Mouse (Mus musculus) heart, postnatal 4 days (tissue): ENCODE results near the gene Rabgap1l. TPM values are rescaled to one million over a fixed set of nuclear protein-coding genes. Genes with fewer than 3 reads are reported as not detected.

Source experiments
- DNase-seq: peaks from one replicate; pipeline ENCODE4 v3.0.0; 2021
- total RNA-seq, 2 experiments: library from RNA; stranded (reverse); gene quantifications; 2 replicates each; pipeline ENCODE4 v1.2.3; 2021

Gene Rabgap1l
- total RNA-seq, 2 experiments from 2014 or later = 120 to 126 TPM

- no peak for DNase-seq
These were observed 198.9 kb downstream of the Rabgap1l start for GRCm38 (mm10) chr1:160594066-160594465.

GRCm38 (mm10) chr1:160588911-160589590 is 204.0 kb downstream of the Rabgap1l start:
- no peak for DNase-seq

GRCm38 (mm10) chr1:160579309-160580233 is 213.4 kb downstream of the Rabgap1l start:
- no peak for DNase-seq

- no peak for DNase-seq
These were observed 216.9 kb downstream of the Rabgap1l start for GRCm38 (mm10) chr1:160576124-160576523.

- no peak for DNase-seq
These were observed 219.0 kb downstream of the Rabgap1l start for GRCm38 (mm10) chr1:160574039-160574438.

- no peak for DNase-seq
These were observed 226.6 kb downstream of the Rabgap1l start for GRCm38 (mm10) chr1:160566458-160566857.

- no peak for DNase-seq
These were observed 231.6 kb downstream of the Rabgap1l start for GRCm38 (mm10) chr1:160561381-160561780.

GRCm38 (mm10) chr1:160550636-160551035 is 242.4 kb downstream of the Rabgap1l start:
- no peak for DNase-seq

GRCm38 (mm10) chr1:160547934-160548876 is 244.8 kb downstream of the Rabgap1l start:
- DNase-seq = no peak

GRCm38 (mm10) chr1:160535649-160536048 is 257.4 kb downstream of the Rabgap1l start:
- no peak for DNase-seq

GRCm38 (mm10) chr1:160534571-160535335 is 258.3 kb downstream of the Rabgap1l start:
- peak; percentile 55 for DNase-seq

GRCm38 (mm10) chr1:160533209-160533820 is 259.7 kb downstream of the Rabgap1l start:
- DNase-seq = no peak

GRCm38 (mm10) chr1:160531402-160531801 is 261.6 kb downstream of the Rabgap1l start:
- peak; percentile 95 for DNase-seq

GRCm38 (mm10) chr1:160521918-160522317 is 271.1 kb downstream of the Rabgap1l start:
- DNase-seq = no peak

GRCm38 (mm10) chr1:160520665-160521064 is 272.3 kb downstream of the Rabgap1l start:
- peak; percentile 10 for DNase-seq

GRCm38 (mm10) chr1:160519896-160520465 is 273.0 kb downstream of the Rabgap1l start:
- no peak for DNase-seq

- no peak for DNase-seq
These were observed 274.5 kb downstream of the Rabgap1l start for GRCm38 (mm10) chr1:160518552-160518951.

- DNase-seq = no peak
These were observed 285.2 kb downstream of the Rabgap1l start for GRCm38 (mm10) chr1:160507766-160508165.

GRCm38 (mm10) chr1:160496906-160497577 is 296.0 kb downstream of the Rabgap1l start:
- DNase-seq = no peak

- DNase-seq = no peak
These were observed 307.3 kb downstream of the Rabgap1l start for GRCm38 (mm10) chr1:160485731-160486130.
